Mouse (Mus musculus) heart, postnatal 0 days (tissue): ENCODE data around the gene Slc5a8. TPM values are rescaled to one million over a fixed set of nuclear protein-coding genes. Genes with fewer than 3 reads are reported as not detected.

ENCODE experiments used
- ATAC-seq: fragments of 200-750 bp; cut with Nextera tagmentation; 2 replicates; pipeline ENCODE4 v1.8.0; 2017; ENCODE audit warnings: low read depth, moderate number of reproducible peaks, moderate library complexity; ENCODE audit not compliant: insufficient read depth
- DNase-seq: peaks from one replicate; pipeline ENCODE4 v3.0.0-alpha.2; 2016; ENCODE audit warnings: low spot score
- H3K27ac ChIP-seq: fragments of 300-500 bp; sonication (generic); 2 replicates; pipeline ENCODE4 v1.5.1; 2014; ENCODE audit warnings: low read depth, mild to moderate bottlenecking
- H3K27me3 ChIP-seq: fragments of 300-500 bp; sonication (generic); 2 replicates; pipeline ENCODE4 v1.6.1; 2014; ENCODE audit warnings: low read length, mixed read lengths; ENCODE audit not compliant: control insufficient read depth, insufficient read depth
- H3K36me3 ChIP-seq: fragments of 300-500 bp; sonication (generic); replicated peaks from 2 replicates; pipeline ENCODE4 v1.6.1; 2014; ENCODE audit warnings: low read length, mixed read lengths; ENCODE audit not compliant: control insufficient read depth, insufficient read depth
- H3K4me1 ChIP-seq: fragments of 300-500 bp; sonication (generic); 2 replicates; pipeline ENCODE4 v1.6.1; 2014; ENCODE audit warnings: antibody characterized with exemption; ENCODE audit not compliant: control insufficient read depth, insufficient read depth
- H3K4me2 ChIP-seq: fragments of 300-500 bp; sonication (generic); 2 replicates; pipeline ENCODE4 v1.6.1; 2014; ENCODE audit warnings: low read depth, mild to moderate bottlenecking, low read length, moderate library complexity
- H3K4me3 ChIP-seq: fragments of 300-500 bp; sonication (generic); 2 replicates; pipeline ENCODE4 v1.5.1; 2014; ENCODE audit warnings: low read depth, low read length
- H3K9ac ChIP-seq: fragments of 300-500 bp; sonication (generic); replicated peaks from 2 replicates; pipeline ENCODE4 v1.6.1; 2014; ENCODE audit warnings: low read depth, low read length, mixed read lengths
- H3K9me3 ChIP-seq: fragments of 300-500 bp; sonication (generic); replicated peaks from 2 replicates; pipeline ENCODE4 v1.6.1; 2016; ENCODE audit warnings: low read length; ENCODE audit not compliant: control insufficient read depth
- CTCF ChIP-seq: IDR thresholded peaks from 2 replicates; pipeline ENCODE4 v1.5.1; 2016; ENCODE audit warnings: antibody characterized with exemption, control low read depth, low read depth
- EP300 ChIP-seq: IDR thresholded peaks from 2 replicates; pipeline ENCODE4 v1.6.1; 2016; ENCODE audit warnings: antibody characterized with exemption, low read depth
- WGBS: fragments of 180-500 bp; shearing (Covaris S2); extraction: QIAGEN DNeasy Blood & Tissue Kit; methylation state at CpG from one replicate; pipeline ENCODE4 v1.1.7; 2014; 5-methylcytosine and 5-hydroxymethylcytosine counted together
- polyA plus RNA-seq: library from polyadenylated mRNA; unstranded; fragments of >200 nt; fragmentation: Nextera tagmentation; extraction: Ambion mirVana; gene quantifications from 2 replicates; pipeline ENCODE4 v1.2.1, GENCODE M21; 2015
- total RNA-seq: library from RNA; depleted of rRNA; stranded (reverse); fragments of >200 nt; gene quantifications from 2 replicates; pipeline ENCODE4 v1.2.3, GENCODE M21; 2014; ENCODE audit warnings: low replicate concordance

Slc5a8 gene
- total and polyA plus RNA-seq, 2 experiments from 2014 or later: not detected

DNA sequence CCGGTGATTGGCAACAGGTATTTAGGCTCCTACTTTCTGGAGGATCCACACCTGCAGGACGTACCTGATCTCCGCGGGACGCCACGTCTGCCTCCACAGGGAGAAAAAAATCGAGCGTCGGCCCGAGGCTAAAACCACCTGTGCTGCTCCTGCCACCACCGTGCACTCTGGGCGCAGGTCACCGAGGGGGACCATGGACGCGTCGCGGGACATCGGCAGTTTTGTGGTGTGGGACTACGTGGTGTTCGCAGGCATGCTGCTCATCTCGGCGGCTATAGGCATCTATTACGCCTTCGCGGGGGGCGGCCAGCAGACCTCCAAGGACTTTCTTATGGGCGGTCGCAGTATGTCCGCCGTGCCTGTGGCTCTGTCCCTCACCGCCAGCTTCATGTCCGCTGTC, 322 bp downstream of the Slc5a8 start:
- Histone ChIP-seq H3K9ac (no peak overlapping the region), H3K27ac (no peak overlapping the region)
- WGBS: 2% methylated on average over 32 of the region's 32 CpGs

DNA sequence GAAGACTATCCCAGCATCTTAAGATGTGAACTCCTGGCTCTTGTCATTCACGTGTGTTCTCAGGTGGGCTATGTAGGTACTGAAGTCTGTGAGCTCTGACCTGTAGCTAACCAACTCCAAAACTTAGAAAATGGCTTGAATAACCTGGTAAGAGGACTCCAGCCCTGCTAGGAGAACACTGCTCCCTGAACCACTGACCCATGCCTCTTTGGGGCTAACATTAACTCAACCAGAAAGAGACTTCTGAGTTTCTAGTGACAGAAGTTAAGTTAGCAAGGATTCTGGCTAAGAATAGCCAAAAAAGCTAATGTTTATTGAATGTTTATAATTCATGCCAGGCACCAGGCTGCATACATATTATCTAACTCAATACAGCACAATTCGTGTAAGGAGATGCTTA, 2.6 kb downstream of the Slc5a8 start:
- no peak for ATAC-seq
- Histone ChIP-seq H3K4me2 (no peak overlapping the region), H3K4me1 (0 out of 2 replicates have a peak, but pooled peaks cover 3% of the 10 kb centered on the region), H3K4me3 (no peak overlapping the region), H3K27ac (no peak overlapping the region), H3K27me3 (peaks cover 19% of the 10 kb centered on the region), H3K9me3 (no peaks in the 10 kb centered on the region), H3K9ac (no peak overlapping the region), H3K36me3 (no peaks in the 10 kb centered on the region)
- DNase-seq: no peak
- WGBS: 58% methylated on average over 2 of the region's 2 CpGs
- TF ChIP-seq CTCF (no peak), EP300 (no peak)

More for the DNA sequence above, 322 bp downstream of the Slc5a8 start:
- ATAC-seq: no peak
- Histone ChIP-seq H3K4me3 (peak overlapping the region; percentile 21), H3K4me1 (0 out of 2 replicates have a peak, but pooled peaks cover 3% of the 10 kb centered on the region), H3K27me3 (peaks cover 19% of the 10 kb centered on the region), H3K4me2 (peak overlapping the region; percentile 42), H3K36me3 (no peaks in the 10 kb centered on the region), H3K9me3 (no peaks in the 10 kb centered on the region)
- TF ChIP-seq EP300 (no peak), CTCF (no peak)
- no peak for DNase-seq

- WGBS: 70% methylated on average over 7 of the region's 7 CpGs
- no peak overlapping the region for H3K4me2 ChIP-seq
- DNase-seq: no peak
- no peaks in the 10 kb centered on the region for H3K9me3 ChIP-seq
- no peak overlapping the region for H3K4me3 ChIP-seq
- H3K27ac ChIP-seq: no peak overlapping the region
- ATAC-seq: no peak
- no peaks in the 10 kb centered on the region for H3K4me1 ChIP-seq
- peaks cover 8% of the 10 kb centered on the region for H3K27me3 ChIP-seq
- no peak overlapping the region for H3K9ac ChIP-seq
- TF ChIP-seq EP300 (no peak), CTCF (no peak)
- no peaks in the 10 kb centered on the region for H3K36me3 ChIP-seq
Observed at GRCm38 (mm10) chr10:88891410-88891809, 5.6 kb downstream of the Slc5a8 start.

DNA sequence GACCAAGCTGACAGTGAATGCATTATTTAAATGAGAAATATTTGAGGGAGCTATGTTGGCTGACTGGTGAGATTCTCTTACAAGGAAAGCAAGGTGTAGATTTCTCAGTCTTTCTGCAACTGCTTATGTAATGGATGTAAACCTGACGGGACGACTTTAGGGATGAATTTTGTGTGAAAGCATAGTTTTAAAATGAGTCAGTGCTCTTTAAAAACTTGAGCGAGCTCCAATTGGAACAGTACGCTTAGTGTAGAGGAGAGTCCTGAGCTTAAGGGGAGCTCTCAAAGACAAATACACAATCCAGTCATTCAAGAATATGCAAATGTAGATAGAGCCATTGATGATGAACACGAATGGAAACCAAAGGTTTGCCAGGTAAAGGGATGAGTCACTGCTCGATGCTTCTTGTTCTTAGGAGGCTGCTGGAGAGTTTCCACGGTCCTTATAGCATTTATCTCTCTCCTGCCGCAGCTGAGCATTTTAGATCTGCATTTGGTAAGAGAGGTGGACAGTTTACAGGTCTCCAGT, 6.8 kb downstream of the Slc5a8 start:
- Histone ChIP-seq H3K36me3 (no peaks in the 10 kb centered on the region), H3K27me3 (no peaks in the 10 kb centered on the region), H3K4me2 (no peak overlapping the region), H3K9ac (no peak overlapping the region), H3K27ac (no peak overlapping the region), H3K4me1 (no peaks in the 10 kb centered on the region), H3K9me3 (no peaks in the 10 kb centered on the region), H3K4me3 (no peak overlapping the region)
- TF ChIP-seq CTCF: no peak
- ATAC-seq (no peak), DNase-seq (no peak)
- 69% methylated on average over 8 of the region's 8 CpGs for WGBS

DNA sequence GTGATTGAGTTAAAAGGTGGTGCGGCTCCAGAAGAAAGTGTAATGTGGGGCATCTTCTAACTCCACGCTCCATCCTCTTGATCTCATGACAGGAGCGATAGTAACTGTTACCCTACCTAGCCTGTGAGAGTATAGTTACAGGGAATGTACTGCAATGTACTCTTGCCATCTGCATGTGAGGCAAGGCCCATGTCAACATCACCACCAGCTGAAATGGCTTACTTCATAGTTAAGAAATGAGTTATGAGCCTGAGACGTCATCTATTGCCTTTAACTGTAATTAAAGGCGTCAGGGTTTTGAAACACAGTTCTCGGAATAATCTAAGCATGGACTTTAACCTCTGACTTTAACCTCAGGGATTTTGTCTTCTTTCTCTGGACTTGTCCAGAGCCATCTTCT, 11.2 kb downstream of the Slc5a8 start:
- no peaks in the 10 kb centered on the region for H3K36me3 ChIP-seq
- DNase-seq: no peak
- H3K9ac ChIP-seq: no peak overlapping the region
- no peak overlapping the region for H3K27ac ChIP-seq
- no peak for ATAC-seq
- H3K9me3 ChIP-seq: no peaks in the 10 kb centered on the region
- no peaks in the 10 kb centered on the region for H3K4me1 ChIP-seq
- no peaks in the 10 kb centered on the region for H3K27me3 ChIP-seq
- H3K4me2 ChIP-seq: no peak overlapping the region
- TF ChIP-seq CTCF (no peak), EP300 (no peak)
- H3K4me3 ChIP-seq: no peak overlapping the region
- WGBS: 69% methylated on average over 6 of the region's 6 CpGs

DNA sequence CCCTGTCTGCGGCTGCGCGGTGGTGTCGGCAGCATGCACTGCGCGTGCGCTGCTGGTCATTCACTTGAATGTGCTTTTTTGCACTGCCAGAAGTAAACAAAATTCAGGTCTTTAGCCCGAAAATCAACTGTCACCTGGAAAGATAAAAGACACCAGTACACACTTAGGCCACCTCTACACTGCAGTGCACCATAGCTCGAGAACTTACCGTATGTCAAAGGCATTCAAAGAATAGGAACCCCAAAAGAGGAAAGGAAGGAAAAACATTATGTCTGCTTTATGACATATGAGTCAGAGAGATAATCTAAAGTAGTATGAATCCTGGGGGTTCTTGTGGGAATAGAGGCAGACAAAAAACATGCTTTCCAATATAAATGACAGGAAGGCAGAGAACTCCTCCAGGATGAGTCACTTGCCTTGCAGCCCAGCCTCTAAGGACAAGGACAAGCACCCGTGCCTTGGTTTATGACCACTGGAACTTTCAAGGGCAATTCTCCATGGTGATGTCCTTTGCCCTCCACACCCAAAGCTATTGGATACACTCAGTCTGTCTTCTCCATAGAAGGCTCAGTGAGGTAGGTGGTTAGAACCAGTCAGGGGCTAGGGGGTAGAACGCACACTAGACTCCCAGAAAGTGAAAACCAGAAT, 64.0 kb downstream of the Slc5a8 start:
- ATAC-seq: no peak
- no peaks in the 10 kb centered on the region for H3K36me3 ChIP-seq
- no peaks in the 10 kb centered on the region for H3K27me3 ChIP-seq
- H3K4me2 ChIP-seq: no peak overlapping the region
- TF ChIP-seq EP300: no peak
- no peak for TF ChIP-seq CTCF
- H3K27ac ChIP-seq: no peak overlapping the region
- H3K4me3 ChIP-seq: no peak overlapping the region
- 85% methylated on average over 12 of the region's 12 CpGs for WGBS
- no peaks in the 10 kb centered on the region for H3K9me3 ChIP-seq
- H3K9ac ChIP-seq: no peak overlapping the region
- no peaks in the 10 kb centered on the region for H3K4me1 ChIP-seq
- DNase-seq: no peak
